Mouse (Mus musculus) kidney, adult 2 months (tissue): ENCODE measurements around the gene Rgma.

ENCODE experiments used
- CTCF ChIP-seq: fragments of 200-500 bp; conservative IDR thresholded peaks from 2 replicates; pipeline ENCODE4 v1.5.1; 2011; ENCODE audit warnings: low read depth, mild to moderate bottlenecking, control low read depth, low read length, moderate library complexity, mixed read lengths; ENCODE audit not compliant: insufficient read depth, insufficient read length
- POLR2A ChIP-seq: fragments of 200-500 bp; IDR thresholded peaks from one replicate; pipeline ENCODE4 v1.6.1; 2011; ENCODE audit warnings: low read depth, low read length, control low read depth

GRCm38 (mm10) chr7:73365511-73365910 lies 9.8 kb upstream of the Rgma start:
- TF ChIP-seq POLR2A (no peak), CTCF (no peak)
